Mouse (Mus musculus): ENCODE measurements around the gene Trim8.

Trim8 gene

DNA sequence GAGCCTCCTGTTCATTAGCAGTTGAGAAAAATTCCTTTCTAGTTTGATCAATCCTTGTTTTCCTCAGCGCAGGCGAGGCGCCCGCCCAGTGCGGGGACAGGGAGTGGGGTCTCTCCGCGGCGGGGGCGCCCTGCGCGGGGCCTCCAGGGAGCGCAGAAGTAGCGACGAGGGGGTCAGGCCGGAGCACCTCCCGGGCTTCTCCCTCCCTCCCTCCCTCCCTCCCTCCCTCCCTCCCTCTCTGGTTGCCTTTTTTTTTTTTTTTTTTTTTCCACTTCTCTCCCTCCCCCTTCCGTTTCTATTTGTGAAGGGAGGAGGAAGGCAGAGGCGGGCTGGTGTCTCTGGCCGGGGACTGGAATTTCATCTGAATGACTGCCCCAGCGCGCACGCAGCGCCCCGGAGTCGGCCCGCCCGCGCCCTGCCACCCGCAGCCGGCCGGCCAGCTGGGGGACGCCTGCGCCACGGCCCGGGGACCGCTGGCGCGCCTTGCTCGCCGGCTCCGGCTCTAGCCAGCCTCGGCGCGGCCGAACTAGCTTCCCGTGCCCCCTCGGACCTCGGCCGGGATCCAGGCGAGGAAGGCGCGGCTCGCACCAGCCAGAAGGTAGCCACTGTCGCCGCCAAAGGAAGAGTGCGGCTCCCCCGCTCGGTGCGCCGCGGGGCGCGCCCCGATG lies at the start of gene Trim8:
Gene Trim8, plus strand, starts transcription at position 302 of the 668 bp plus-strand sequence.
- peak; percentile 87 for DNase-seq

DNA sequence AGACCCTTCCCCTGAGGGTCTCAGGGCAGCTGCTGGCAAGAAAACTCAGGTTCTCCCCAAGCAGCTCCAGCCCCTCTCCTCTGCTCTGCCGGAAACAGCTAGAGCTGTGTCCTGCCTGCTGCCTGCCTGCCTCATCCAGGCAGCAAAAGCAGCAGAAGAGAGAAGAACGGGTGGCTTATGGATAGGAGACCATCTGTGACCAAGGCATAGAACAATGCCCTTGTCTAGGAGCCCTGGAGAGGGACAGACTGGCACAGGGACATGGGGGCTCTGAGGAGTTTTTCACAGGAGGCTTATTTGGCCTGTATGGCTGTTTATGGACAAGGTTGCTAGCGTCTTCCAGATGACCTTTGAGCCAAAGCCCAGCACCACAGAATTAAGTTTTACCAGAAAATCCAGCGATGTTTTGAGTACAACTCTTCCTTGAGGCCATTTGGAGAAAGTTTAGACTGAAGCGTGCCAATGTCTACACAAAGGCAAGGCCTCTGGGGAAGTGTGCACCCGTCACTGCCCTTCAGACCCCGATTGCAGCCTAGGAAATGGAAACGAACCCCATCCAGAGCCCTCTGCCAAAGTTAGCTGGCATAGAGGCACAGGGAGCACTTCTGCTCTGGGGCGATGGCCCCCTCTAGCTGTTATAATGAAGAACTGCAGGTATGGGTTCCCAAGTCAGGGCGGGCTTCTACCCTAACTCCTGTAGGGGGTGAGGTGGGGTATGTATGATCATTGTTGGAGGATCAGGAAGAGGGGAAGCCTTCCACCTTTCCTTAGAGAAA lies 49.3 kb upstream of the Trim8 start:
- peak; percentile 55 for DNase-seq

DNA sequence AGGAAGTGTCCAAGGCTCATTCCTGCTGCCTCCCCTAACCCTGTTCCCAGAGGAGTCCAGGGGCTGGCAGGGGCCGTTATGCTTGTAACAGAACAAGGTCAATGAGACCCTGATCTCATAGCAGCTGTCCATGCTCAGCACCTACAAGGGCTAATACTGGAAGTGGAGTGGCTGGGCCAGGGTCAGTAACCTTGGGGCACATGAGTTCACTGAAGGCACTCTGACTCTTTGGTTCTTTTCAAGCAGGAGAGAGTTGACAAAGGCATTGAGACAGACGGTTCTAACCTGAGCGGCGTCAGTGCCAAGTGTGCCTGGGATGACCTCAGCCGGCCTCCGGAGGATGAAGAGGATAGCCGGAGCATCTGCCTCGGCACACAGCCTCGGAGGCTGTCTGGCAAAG lies 48.6 kb upstream of the Trim8 start:
- no peak for DNase-seq

DNA sequence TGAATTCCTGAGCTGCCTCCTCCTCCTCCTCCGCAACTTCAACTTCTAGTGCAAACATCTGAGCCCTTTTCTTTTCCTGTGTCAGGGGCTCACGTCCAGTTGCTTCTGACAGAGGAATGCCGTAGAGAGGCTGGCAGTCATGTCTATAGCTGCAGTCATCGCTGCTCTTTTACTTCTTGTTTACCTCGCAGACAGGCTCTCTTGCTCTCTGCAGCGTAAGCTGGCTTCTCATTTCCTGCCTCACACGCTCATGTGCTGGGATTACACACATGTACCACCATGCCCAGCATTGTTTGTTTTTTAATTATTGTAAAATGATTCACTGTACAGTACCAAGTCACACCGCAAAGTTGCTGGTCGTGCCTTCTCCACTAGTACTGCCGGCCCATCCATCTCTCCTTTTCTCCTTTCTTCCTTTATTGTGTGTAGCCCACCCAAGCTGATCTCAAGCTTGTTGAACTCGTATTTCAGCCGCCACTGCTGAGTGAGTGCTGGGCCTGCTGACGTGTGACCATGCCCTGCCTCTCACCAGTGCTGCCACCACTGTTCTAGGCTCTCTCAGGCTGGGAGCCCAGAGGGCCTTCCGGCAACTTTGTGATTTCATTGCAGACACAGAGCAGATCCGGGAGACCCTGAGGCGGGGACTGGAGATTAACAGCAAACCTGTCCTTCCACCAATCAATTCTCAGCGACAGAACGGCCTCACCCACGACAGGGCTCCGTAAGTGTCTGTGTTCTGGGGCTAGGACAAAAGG lies 47.2 kb upstream of the Trim8 start:
- no peak for DNase-seq

DNA sequence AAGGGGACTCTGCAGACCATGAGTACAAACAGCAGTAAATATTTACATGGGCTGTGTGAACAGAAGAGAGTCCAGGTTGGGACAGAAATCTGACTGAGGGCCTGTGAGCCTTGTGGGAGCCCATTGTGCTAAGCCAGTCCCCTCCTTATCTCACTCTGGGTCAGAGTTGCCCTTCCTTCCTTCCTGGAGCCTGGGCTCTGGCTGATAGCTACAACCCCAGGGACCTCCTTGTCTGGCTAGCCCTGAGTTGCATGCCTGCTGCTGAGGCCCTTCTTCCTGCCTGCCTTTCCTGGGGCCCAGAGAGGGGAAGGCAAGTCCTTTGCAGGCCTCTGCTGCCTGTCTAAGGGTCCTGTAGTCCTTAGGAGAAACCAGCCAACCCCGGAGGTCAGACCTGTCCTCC lies 46.5 kb upstream of the Trim8 start:
- DNase-seq, result no peak

DNA sequence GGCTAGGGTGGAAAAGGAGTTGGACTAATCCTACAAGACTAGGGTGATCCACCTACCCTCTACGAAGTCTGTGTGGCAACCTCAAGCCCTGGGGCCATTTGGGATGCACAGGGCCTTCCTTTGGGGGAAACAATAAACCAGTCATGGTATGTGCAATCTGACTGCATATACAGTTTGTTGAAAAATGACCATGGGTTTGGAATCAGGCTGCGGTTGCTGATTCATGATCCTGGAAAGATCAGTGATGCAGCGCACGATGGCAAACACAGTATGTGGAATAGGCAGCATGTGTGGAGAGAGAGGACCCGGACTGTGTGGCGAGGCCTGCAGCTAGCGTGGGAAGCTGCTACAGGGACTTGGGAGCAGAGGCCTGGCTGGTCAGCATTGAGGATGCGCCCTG lies 45.9 kb upstream of the Trim8 start:
- no peak for DNase-seq

DNA sequence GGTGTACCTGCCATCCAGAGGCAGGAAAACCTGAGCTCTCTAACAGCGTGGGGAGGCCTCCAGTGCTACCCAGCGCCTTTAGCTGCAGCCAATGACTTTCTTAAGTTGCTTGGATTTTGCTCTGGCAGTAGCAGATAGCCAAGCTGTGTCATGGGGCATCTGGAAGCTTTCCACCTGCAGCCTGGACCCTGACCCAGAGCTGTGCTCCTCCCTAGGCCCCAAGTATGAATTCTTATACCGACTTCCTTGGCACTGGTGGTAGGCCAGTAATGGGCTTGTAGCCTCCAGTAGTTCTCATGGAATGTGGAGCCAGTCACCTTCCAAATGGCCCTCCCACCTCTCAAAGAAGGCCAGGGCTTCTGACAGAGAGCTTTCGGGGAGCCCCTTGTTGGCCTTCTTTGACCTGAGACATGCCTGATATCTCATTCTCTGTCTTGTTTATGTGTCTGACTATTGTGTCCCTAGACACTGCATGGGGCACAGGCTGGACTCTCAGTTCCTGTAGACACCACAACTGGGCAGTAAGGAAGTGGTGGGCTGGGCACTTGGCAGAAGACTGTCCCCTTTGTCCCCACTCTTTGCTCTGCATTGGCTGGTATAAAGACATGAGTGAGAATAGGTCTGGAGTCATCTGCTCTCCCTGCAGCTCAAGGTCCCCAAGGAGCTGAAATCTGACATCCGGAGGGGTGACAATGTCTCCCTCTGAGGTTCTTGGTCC lies 45.3 kb upstream of the Trim8 start:
- DNase-seq, result no peak

DNA sequence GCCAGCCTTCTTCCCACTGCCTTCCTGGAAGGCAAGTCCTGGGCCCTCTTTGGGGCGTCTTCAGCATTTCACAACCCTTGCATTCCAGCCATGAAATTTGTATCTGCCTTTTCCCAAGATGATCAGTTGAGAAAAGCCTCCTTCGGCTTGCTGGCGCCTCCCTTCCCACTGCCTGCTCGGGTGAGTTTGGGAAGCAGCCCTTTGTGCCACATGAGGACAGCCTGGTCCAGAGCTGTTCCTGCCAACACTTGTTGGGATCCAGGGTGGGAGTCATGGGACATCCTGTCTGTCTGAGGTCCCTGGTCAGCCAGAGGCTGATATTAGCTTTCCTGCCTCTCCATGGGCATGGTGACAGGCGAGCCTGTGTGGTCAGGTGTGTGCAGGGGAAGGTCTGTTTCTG lies 43.7 kb upstream of the Trim8 start:
- DNase-seq, result no peak

DNA sequence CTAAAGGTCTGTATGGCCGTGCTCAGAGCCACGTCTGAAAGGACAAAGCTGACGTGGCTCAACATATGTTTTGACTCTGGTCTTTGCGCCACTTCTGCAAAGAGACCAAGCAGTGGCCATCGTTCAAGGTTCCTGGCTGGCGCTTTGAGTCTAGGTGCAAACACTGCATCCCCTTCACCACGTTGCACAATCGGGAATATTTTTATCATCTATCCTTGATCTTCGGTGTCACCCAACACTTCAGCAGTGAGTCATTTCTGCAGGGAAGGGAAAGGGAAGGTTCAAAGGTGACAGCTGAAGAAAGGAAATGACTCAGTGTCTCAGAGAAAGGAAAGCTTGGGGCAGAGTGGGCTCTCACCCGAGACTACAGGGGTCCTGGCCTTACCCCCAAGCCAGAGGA lies 42.2 kb upstream of the Trim8 start:
- DNase-seq, result no peak

DNA sequence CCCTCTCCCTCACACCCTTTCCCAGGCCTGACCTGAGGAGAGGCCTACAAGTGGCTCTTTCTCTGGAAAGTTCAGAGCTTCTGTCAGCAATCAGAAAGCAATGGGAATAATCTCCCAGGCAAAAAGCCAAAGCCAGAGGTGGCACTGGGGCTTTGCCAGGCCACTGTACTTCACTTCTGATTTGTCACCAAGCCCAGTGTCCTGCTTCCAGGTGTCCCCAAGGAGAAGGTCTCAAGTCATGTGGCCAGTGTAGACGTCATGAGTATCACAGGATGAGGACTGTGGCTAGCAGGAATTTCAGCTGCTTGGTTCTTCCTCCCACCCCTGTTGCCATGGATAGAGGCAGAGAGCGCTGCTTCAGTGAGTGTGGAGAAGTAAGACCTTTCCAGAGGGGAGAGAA lies 41.6 kb upstream of the Trim8 start:
- DNase-seq, result no peak

DNA sequence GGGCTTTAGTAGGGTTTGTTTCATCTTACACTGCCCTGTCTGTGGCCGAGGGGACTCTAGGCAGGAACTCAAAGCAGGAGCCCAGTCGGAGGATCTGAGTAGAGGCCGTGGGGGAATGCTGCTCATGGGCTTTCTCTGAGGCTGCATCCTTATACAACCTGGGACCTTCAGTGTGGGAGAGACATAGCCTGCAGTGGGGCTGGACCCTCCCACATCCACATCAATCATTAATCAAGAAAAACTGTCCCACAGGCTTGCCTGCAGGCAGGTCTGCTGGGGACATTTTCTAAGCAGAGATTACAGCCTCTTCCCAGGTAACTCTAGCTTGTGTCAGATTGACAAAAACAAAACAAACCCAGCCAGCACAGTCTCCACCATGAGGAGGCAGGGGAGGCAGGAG lies 38.9 kb upstream of the Trim8 start:
- no peak for DNase-seq

DNA sequence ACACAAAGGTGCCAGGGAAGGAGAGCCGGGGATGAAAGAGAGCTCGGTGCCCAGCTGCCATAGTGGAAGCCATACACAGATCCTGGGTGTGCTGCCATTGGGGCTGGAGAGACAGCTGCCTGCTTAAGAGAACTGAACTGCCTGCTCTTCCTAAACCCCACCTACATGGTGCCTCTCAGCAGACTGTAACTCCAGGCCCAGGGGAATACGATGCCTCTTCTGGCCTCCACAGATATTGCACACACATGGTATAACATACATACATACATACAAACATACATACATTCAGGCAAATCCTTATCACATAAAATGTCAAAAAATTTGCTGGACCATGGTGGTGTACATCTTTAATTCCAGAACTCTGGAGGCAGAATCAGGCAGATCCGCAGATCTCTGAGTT lies 38.1 kb upstream of the Trim8 start:
- DNase-seq, result no peak

DNA sequence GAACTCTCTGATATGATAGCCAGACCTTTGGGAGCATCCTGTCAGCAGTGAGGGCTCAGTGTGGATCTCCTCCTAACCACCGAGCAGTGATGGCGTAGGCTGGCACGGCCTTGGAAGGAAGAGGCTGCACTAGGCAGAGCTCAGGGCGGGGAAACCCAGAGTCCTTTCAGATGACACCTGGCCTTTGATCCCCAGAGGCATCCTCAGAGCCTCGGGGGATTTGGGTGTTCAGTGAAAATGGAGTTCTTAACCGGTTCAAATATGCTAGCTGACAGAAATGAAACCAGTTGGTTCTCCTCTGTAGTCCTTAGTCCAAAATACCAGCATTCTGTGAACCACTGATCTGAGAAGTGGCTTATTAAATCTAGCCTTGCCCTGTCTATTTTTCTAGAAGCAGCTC lies 35.3 kb upstream of the Trim8 start:
- no peak for DNase-seq

DNA sequence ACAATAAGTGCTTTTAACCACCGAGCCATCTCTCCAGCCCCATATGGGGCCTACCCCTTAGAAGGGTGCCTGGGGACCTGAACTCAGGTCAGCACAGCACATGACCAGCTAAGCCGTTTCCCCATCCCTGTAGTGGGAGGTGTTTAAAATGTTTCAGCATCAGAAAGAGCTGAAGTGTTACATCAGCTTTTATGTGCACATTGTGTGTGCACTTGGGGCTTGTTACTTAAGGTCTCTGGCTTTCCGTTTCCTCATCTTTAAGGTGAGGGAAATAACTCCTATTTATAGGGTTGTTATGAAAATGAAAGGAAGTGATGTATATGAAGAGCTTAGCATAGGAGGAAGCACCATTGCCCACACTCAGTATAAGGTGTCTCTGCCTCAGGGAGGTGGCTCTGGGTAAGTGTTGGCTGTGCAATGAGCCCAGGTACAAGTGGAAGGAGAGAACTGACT lies 34.4 kb upstream of the Trim8 start:
- DNase-seq, result no peak

DNA sequence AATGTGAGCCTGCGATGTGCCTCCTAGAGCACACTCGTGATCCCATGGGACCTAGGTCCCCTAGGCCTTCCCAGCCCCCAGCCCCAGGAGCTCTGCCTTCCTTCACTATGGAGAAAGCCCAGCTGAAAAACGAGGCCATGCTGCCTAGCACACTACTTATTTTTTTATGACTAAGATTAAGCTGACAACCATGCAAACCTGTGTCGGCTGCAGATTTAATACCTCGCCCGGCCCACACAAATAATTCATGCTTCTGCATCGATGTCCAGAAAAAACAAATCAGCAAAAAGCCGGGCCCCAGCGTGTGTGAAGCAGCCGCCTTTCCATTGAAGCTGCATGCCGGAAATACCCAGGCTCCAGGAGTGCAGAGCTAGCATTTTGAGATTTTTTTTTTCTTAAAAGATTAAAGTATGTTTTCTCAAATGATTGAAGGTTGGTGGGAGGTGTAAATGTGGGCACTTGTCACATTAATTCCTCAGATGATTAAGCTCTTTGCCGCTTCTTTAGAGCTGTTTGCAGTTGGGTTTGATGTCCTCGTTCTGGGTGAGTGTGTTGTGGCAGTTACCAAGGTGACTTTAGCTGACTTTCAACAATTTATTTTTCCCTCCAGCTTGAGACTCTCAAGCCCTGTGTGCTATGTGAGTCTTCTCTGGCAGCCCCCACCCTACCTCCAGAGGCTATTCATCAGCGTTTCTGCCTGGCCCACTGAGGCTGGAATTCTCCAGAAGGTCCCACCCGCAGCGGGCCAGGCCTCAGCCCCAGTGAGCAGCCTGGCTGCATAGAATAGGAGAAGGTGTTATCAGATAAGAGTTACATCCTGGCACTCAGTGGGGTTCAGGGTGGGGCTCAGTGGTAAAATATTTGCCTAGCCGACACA lies 30.9 kb upstream of the Trim8 start:
- DNase-seq, result no peak

DNA sequence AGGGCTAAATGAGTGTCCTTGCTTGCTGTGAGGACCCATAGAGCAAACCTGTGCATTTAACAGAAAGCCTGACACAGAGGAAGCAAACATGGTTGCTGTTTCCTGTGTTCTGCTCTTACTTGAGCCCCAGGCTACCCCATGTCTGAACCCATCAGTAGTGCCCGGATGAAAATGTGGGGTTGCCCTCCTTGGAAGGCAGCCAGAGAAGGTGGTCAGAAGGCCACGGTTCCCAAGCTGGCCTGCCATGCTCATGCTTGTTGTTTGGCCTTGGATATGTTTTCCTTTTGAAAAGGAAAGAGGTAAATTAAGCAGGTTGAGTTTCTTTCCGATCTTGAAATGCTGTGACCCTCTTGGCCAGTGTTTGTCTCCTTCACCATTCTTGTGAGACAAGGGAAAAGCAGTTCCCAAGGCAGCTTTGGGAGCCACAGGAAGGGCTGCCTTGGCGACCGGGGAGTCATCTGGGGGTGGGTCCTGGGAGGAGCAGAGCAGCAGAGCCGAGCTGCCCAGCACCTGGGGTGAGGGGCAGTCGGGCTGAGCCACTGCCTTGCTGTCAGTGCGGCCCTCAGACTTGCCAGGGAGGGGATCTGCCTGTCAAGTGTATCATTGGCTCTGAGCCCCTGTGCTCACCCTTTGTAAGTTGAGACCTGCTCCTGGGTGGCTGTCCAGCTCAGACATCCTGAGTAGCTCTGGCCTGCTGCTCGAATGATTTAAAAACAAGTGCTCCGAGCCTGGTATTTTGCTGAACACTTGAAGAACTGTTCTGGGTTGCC lies 30.0 kb upstream of the Trim8 start:
- no peak for DNase-seq

DNA sequence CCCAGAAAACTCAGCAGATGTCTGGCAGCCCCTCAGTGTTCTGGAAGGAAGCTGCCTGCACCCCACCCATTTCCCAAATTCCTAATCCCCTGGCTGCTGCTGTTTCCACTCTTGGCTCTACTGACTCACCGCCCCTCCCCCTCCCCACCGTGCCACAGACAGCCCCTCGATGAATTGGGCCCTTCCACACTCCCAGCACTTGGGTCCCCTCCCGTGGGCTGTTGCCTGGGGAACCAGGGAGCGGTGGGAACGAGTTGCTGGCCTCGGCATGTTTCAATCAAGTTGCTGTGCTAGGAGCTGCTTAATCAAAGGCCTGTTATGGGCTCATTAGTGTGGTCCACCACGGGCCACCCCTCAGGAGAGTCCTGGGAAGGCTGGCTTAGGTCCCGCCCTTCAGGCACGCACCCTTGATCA lies 24.1 kb upstream of the Trim8 start:
- no peak for DNase-seq

DNA sequence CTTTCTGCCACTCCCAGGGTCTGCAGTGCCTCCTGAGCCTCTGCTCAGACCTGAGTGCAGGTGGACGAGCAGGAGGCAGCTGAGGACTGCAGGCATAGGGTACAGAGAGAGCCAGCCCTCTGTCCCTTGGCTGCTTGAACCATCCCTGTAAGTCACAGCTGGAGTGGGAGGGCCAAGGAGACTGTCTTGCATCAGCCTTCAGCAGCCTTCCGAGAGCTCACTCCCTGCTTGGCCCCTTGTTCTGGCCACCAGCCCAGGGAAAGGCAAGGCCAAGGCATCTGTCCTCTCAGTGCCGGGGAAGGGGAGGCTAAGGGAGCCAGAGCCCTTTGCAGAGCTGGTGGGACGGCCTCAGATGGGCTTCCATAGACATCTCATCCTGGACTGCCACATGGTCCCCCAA lies 23.3 kb upstream of the Trim8 start:
- DNase-seq, result no peak

DNA sequence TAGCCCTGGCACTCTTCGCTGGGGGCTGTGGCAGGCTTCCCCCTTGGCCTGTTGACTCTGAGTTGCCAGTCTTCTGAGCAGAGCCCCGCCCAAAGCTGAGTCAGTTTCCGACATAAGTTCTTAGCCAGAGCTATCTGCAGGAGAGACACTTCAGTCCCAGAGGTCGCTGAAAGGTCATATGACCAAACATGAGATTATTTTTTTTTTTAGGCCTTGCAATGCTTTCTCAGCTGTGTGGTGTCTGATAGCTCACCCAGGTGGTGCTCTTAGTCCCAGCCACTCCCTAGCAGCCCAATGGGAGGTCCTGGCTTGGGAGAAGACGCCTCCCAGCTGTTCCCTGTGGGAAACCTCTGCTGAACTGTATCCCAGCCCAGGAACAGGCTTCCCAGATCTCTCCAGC lies 22.7 kb upstream of the Trim8 start:
- no peak for DNase-seq

DNA sequence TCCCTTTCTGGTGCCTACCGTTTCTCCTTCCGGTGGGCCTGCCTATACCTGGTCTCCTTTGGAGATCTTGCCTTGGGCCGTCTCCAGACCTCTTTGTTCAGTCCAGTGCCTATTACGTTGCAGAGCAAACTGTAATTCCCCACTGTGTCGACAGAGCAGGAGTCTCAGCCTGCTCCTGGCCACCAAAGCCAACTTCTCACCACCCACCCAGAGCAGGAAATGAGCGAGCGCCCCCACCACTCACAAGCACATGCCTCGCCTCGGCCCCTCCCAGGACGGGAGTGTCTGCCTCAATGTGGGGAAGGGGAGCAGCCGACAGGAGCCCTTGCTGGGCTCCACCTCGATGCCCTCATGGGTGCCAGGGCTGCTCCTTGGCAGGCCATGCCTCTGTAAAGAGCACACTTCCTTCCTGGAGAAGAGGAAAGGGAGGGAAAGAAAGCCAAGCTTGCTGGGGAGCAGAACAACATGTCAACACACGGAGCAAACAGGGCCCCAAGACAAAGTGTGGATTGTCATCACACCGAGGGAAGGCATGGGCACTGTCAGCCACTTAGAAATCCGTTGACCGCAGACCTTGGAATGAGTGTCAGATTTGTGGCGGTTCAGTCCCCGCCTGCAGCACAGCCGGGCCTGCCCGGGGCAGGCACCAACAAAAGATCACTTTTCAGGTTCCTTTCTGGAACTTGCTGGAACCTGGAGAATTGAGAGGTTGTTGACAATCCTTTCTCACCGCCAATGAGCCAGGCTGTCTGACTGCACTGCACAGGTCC lies 22.0 kb upstream of the Trim8 start:
- no peak for DNase-seq

All from cerebellum, adult 11-12 months (tissue).